Mouse (Mus musculus) liver, embryonic 14.5 days (tissue): ENCODE measurements around the gene Gm49361.

Experiments used
- CTCF ChIP-seq: IDR thresholded peaks from 2 replicates; pipeline ENCODE4 v1.5.1; 2016; ENCODE audit warnings: antibody characterized with exemption, low read depth, control low read depth
- EP300 ChIP-seq: IDR thresholded peaks from 2 replicates; pipeline ENCODE4 v1.6.1; 2016; ENCODE audit warnings: antibody characterized with exemption, low read depth

DNA sequence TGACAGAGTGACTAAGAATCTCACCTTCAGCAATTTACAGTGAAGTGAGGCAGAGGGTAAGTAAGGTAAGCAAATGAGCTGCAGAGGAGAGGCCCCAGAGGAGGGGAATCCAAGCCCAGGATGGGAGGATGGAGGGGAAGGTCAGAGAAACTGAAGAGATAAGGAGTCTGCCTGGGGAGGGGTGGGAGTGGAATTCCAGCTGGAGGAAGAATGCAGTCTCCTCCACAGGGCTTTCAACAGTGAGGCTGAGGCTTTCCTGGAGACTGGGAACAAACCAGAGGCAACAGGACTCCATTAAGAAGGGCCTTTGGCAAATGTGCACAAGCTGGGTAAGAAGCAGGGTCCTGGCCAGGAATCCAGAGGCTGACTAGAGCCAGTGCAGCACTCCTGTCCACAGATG is 8.8 kb downstream of the Gm49361 start:
- no peak for TF ChIP-seq CTCF
- no peak for TF ChIP-seq EP300
